Mouse (Mus musculus) gastrocnemius, postnatal 10 days (tissue): ENCODE results near the gene Trmt44. TPM values are rescaled to one million over a fixed set of nuclear protein-coding genes. Genes with fewer than 3 reads are reported as not detected.

Source experiments
- DNase-seq: peaks from one replicate; pipeline ENCODE4 v3.0.0; 2021; ENCODE audit warnings: mixed read lengths
- long read RNA-seq, 2 experiments: library from polyadenylated mRNA; stranded (forward); transcript quantifications; one replicate each; pipeline ENCODE4 v2.0.0; 2021
- total RNA-seq, 2 experiments: library from RNA; stranded (reverse); gene quantifications; 2 replicates each; pipeline ENCODE4 v1.2.3; 2021

The Trmt44 gene
- total RNA-seq, result 1 to 10 TPM; 2.0 to 3.9 TPM
- long read RNA-seq, experiment 1, partial matches to known transcripts, result 0 of 3 reads
- long read RNA-seq, experiment 1, other reads (novel, unspliced or antisense), result 2 of 3 reads
- long read RNA-seq, experiment 2, result 0 reads

DNA sequence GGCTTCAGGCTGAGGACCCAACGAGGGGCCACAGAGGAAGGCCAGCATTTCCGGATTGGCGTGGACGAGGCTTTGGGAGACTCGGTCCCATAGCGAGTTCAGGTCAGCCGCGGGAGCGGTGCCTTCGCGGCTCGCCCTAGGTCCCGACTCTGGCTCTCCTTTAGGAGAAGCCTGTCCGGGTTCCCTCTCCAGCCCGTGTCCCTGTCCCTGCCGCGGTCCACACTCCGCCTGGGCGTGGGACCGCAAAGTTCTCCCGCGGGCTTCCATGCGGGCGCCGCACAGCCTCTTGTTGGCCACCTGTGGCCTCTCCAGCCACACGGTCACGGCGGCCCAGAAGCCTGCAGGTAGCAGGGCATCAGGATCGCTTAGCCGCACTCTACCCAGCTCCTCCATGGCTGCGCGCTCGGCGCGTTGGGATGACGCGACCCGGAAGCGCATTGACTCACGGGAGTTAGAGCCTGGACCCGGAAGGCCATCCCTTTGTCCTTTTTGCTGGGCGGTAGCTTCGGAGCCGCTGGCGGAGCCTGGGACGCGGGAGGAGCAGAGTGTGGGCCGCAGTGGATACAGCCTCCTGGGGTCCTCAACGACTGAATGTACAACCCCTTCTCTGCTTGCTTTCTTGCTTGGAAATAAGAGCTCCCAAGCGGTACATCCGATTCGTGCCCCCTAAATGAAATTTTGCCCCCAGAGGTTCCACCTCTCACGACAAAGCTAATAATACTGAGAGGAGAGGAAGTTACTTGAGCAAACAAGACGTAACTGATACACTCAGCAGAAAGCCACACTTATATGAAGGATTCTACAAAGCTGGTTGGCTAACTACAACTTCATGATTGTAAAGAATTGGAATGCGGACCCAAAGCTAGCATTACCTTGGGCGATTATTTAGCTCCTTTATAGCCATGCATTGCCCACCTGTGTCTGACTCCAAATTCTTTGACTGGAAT, at the start of gene Trmt44:
Gene Trmt44 (minus strand): TSS at position 418 of the 947 bp plus-strand sequence.
- DNase-seq, result peak; percentile 91

DNA sequence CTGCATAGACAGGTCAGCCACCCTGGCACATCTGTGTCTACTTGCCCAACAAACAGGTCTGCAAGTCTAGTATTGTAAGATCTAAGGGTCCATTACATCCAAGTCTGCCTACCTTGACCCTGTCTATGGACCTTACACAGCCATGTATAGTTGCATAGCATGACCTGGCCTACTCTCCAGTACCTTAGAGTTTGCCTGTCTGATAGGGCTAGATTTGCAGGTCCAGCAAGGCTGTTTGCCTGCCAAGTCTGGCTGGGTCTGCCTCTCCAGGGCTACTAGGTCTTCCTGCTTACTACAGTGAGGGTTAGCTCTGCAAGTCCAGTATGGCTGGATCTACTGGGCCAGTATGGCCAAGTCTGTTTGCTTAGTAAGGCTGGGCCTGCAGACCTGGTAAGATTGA, 49.0 kb upstream of the Trmt44 start:
- no peak for DNase-seq

DNA sequence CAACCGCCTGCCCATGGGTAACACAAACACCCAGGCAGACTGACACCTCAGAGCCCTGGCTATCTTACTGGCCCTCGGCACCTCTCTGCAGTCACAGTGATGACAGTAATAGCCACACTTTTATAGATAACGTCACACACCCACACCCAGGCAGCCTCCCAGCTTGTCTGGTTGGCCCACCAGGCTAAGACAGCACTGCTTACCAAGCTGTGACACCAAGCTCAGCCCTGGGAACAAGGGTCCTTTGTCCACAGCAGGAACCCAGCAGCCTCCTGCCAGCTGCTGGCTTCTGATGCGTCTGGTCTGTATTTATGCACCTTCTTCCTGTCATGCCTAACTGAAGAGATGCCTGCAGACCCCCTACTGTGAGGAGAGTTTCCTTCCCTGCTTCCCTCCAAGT, 46.2 kb upstream of the Trmt44 start:
- DNase-seq, result no peak

DNA sequence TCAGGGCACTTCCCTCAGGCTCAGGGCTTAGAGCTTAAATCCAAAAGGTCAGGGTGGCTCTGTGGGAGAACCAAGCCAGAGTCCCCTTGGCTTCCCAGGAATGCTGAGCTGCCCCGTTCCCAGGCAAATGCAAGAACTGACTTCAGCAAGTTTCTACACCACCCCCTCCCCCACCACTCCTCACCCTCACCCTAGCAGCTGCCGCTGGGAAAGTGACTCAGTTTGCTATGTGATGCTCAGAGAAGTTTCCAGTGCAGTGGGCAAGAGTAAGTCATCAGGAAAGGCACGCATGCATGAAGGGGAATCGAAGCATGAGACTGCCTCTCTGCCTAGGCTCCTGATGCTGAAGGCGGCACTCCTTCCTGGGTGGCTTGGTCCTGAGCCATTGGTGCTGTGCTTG, 42.1 kb upstream of the Trmt44 start:
- DNase-seq, result no peak

DNA sequence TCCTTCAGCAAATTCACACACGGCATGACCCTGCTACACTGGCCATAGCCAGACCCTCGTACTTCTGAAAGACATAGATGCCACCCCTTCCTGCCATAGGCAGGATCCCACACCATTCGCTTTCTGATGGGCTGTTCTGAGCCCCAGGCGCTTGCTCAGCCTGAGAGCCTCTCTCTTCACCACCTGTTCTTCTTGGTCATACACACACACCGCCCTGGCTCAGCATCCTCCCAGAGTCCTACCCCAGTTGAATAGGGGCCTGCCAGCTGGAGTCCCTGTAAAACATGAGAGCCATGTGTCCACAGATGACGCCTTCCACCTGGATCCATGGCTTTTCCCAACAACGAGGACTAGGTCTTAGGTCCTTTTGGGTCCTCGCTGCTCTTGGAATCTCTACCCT, 37.9 kb upstream of the Trmt44 start:
- no peak for DNase-seq

DNA sequence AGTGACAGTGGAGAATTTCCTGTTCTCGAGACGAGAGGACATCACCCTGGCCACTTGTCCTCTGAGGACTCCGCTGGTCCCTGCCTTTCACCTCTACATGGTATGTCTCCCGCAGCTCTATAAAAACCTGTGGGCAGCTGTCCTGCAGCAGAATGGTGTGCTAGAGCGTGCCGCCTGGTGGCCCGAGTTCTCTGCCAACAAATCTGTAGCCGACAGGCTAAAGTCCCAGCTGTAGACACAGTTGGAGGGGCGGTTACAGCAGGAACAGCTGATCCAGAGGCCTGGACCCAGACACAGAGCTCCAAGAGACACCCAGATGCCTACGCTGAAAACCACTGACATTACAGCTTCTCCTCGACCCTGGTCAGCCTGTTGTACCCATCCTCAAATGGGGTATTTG, 37.0 kb upstream of the Trmt44 start:
- no peak for DNase-seq

DNA sequence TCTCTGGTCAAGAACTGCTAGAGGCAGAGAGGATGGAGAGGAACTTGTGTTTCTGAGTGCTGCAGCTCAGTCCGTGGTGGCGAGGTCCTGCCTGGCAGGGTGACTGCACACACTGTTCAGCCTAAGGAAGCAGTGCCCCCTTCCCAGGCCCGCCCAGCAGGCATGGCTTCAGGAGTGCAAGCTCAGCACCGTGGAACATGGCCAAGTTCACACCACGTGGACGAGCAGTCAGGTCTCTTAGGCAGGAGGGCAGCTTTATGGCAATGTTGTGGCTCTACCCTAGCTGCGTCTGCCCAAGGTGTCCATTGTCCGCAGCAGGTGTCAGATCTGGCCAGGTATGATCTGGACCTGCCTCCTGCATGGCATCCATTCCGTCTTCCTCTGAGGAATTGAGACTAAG, 36.3 kb upstream of the Trmt44 start:
- DNase-seq, result no peak

DNA sequence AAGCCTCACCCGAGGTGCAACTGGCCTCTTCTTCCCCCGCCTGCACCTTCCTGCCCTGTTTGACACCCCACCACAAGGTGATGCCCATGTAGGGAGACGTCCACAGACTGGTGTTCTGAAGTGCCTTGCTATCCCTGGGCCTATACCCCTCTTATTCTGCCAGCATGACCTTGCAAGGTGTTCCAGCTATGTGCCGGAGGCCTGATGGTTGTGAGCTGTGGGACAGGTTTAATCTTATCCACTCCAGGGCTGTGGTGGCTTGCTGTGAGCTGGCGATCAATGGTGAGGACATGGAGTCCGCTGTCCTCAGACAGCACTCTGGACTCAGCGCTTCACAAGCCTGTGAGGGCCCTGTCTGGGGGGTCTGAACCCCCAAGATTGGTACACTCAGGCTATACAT, 35.5 kb upstream of the Trmt44 start:
- no peak for DNase-seq

DNA sequence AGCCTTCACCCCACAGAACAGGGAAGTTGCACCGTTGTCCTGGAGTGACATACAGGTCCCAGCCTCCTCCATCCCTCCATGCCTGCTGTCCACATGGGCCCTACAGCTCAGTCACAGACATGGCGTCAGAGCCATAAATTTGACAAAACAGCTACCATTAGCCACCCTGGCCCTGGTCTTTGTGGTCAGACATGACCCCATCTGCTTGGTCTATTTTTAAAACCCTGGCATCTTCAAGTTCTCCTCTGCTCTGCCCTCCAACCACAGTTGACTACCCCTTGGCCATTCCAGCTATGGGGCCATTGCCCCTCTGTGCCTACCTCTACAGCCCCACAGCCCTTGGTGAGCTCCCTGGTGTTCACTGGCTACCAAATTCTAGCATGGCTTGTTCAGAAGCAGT, 35.1 kb upstream of the Trmt44 start:
- DNase-seq, result no peak

DNA sequence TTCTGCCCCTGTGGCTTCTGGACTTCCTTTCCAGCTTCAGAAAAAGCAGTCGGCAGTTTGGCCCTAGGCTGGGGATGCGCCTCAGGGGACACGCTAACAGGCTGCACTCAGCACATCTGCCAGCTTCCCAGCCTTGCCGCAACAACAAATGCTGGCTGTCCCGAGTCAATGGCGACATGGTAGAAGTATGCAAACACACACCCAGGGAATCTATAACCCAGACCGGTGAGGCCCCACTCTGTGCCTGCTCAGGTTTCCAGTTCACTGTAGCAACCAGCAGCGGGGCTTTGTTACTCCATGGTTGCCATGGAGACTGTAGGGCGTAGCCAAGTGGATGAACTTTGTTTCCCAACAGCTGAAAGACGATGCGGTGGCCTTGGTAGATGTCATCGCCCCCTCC, 34.5 kb upstream of the Trmt44 start:
- peak; percentile 71 for DNase-seq

DNA sequence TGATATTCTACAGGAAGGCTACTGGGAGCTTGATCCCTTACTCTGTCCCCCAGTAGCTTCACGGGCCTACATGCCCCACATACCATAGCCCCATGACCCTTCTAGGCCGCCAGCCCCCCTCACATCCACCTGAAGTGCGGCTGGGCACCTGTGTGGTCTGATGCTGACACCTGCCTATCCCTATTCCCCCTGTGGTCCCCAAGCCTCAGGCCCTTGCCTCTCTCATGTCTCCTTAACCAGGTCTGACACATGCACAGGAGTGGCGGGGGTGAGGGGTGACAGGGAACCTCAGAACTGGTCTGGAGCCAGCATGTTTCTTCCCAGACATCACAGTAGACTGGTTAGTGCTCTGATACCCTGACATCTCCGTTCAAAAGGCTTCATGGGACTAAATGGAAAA, 33.7 kb upstream of the Trmt44 start:
- no peak for DNase-seq

DNA sequence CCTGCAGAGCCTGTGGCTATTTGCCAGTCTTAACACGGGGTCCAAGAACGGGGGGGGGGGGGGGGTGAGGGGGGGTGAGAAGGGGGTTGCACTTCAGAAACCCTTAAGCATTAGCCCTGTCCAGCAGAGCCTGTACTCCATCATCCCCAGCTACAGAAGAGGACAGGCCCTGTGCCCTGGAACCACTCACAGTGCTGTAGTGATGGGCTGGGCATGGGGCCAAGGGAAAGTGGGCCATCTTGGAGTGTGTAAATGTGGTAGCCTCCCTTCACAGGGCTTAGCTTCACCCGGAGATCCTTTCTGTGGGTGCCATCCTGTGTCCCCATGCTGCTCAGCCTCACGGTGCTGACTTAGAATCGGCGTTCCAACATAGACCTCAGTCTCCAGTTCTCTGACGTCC, 32.9 kb upstream of the Trmt44 start:
- peak; percentile 57 for DNase-seq

DNA sequence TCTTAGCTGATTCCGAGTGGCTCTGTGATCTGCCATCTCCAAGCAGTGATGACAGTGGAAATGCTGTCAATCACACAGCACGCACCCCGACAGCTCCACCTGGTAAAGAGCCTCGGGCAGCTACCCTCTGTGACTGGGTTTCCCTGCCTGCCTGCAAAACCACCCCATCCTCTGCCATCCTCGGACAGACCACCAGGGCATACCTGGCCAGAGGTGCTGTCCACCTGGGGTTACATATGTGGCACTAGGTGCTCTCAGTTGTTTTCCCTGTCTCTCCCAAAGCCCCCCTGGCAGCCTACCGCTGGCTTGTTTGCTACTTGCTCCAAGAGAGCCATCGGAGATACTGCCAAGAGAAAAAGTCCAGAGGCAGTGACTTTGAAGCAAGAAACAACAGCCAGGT, 31.9 kb upstream of the Trmt44 start:
- DNase-seq, result no peak

DNA sequence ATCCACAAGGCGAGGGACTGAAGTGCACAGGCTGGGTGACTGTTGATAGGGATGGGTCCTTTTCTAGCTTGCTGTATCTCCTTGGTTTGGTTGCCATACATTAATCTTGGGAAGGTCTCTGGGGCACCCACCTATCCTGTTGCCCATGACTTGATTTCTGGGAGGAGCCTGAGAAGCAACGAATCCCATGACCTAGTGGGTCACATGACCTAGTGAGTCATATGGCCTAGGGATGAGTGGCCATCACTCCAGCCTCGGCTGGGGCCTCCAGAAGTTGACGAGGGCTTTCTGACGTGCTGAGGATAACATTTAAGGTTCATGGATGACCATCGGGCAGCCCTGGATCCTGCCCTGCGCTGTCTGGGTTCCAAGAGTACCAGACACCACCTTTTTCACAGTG, 30.5 kb upstream of the Trmt44 start:
- no peak for DNase-seq

DNA sequence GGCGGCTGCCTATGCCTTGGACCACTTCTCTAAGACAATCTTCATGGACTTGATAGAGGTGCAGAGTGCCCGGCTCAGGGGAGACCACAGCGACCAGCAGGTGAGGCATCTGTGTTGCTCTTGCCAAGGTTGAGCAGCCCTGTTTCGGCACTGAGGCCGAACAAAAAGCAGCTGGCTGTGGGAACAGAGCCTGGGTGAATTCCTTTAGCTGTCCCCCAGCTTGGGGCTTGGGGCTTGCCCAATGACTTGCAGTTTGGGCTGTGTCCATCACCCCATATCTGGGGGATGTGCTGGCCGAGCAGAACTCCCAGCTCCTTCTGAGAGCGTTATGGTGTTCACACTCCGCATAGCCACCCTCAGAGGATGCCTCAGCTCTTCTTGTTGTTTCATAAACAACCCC, 26.7 kb upstream of the Trmt44 start:
- DNase-seq, result no peak

DNA sequence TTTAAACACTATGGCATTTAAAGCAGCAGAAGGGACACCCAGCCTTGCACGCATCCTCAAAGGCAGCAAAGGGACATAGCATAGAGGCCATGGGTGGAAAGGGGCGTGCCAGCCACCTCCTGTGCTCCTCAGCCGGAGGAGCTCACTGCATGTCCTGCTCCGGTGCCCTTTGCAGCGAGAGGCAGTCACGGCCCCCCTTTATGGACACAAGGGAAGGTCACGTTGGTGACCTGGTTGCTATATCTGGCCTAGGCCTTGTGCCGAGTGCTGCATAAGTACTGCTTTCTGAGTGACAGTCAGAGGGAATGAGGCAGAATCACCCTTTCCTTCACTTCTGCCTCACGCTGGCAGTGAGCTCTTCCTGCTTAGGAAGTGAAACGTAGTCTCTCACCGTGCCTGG, 25.4 kb upstream of the Trmt44 start:
- no peak for DNase-seq

DNA sequence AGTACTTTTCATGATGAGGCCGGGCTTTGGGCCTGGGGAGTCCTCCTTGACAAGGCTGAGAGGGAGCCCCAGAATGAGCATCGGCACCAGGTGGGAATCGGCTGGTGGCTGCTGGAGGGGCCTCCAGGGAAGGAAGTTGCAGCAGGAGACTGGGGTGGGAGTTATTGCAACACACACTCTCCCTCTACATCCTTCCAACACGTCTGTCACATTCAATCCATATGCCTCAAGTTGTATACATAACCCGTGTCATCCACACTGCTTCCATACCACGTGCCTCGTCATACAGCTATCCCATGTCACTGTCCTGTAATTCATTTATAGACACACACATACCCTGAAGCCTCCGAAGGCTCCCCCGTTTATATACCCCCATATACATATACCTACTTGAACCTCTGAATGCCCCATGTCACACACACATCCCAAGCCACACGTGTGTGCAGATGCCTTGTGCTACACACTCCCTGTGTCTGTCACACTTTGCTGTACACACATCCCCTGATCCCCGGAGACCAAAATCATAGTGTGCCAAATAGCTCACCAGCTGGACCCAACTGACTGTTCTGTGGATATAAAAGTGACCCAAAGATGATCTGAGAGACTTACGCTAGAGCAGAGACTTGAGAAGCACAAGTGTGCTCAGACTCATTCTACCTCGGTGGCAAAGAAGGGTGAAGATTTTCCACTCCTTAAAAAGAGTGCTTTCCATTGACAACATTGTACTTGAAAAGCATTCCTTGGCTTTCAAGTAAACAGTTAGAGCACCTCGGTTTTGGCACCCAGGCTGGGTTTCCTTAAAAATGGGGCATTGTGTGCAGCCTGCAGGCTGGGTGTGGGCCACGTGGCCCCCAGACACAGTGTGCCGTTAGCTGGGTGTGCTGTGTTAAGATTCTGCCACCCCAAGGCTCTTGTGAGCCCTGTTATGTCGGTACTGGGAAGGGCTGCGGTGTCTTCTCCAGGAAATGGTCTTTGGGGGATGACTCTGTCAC, 21.6 kb upstream of the Trmt44 start:
- no peak for DNase-seq

DNA sequence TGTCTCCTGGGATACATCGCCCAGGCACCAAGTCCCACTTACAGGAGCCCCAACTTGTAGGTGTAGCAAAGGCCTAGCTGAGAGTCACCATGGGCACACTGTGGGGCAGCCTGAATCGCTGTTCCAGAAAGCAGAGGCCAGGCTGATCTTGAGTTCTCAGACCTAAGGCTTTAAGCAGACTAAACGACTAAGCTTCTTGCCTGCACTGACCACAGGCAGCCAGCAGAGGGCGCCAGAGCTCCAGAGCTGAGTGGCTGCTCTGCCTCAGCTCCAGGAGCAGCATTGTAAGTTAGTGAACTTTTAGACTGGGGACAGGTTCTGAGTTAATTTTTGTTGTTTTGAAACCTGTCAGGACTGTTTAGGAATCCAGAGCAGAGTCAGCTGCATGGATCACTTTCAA, 20.8 kb upstream of the Trmt44 start:
- DNase-seq, result peak; percentile 83

DNA sequence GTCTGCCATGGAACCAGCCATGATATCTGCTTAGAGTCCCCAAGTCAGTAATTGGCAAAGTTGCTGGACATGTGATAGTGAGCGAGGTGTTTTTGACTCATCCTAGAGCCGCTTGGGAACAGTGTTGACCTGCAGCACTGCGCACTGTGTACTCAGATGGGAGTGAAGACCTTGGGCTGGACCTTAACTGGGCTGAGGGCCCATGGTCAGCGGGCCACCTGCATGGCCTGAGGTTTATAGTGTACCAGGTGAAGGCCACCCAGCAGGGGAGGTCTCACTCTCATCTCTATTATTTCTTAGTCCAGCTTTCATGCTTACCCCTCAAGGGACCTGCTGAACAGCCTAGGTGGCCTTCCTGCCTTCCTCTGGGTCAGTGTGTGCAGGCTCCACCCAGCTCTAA, 19.9 kb upstream of the Trmt44 start:
- no peak for DNase-seq

DNA sequence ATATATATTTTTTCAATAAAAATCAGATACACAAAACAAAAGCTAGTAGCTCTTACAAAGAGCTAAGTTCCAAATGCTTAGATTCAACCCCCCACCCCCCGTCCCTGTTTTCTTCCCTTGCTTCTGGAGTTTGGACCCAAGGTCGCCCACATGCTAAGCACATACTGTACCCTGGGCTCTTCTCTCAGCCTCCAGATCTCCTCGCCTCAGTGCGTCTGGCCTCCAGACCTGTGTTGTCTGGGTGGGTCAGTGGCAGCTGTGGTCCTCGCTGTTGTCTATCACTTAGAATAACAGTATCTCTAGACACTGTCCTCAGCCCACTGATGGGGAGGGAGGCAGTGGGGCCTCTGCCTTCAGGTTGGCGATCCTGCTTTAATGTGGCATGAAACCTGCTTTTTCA, 18.4 kb upstream of the Trmt44 start:
- DNase-seq, result no peak

DNA sequence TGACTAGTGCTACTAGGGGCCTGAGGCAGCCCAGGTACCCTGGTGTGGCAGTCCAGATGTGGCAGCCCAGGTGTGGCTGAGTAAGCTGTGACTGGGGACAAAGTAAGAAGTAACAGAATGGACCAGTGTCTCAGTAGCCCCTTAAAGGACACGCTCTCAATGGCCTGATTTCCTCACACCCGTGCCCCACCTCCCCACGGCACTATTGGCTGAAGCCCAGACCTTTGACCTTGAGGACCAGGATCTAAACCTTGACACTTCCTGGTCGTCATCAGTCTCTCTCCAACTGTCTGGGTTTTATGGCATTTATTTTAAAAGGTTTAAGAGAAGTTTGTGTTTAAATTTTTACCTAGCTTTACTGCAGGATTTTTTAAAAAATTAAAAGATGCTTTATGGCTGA, 18.0 kb upstream of the Trmt44 start:
- DNase-seq, result no peak

DNA sequence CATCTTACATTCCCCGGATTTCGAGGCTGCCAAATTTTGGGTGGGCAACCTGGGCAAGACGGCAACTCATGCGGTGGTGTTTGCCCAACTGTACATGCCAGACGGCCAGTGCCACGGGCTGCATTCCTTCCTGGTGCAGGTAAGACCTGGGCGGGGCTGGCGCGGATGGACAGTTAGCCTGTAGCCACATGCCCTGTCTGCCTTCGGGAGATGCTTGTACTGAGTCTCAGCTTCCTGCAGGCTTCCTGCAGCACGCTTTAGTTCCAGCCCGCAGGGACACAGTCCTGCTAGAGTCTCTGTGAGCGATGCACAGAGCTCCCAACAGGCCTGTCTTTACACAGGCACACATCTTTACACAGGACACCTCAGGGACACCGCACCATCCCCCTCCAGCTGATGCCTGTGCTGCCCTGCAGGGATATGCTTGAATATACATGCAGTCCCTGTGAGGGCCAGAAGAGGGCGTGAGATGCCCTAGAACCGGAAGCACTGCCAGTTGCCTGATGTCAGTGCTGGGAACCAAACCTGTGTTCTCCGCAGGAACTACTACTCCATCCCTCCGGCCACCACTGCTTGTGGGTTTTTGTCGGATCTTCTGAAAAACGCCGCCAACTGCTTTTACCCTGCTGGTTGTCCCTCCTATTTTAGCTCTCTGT, 17.3 kb upstream of the Trmt44 start:
- no peak for DNase-seq
